Mouse (Mus musculus) midbrain, embryonic 10.5 days (tissue): ENCODE results near the gene Sympk. TPM values are rescaled to one million over a fixed set of nuclear protein-coding genes. Genes with fewer than 3 reads are reported as not detected.

Experiments
- DNase-seq: peaks from one replicate; pipeline ENCODE4 v3.0.0-alpha.2; 2017; ENCODE audit warnings: low spot score
- H3K27ac ChIP-seq: fragments of 300-500 bp; sonication (generic); replicated peaks from 2 replicates; pipeline ENCODE4 v1.5.1; 2016; ENCODE audit warnings: mild to moderate bottlenecking
- H3K27me3 ChIP-seq: fragments of 300-500 bp; sonication (generic); 2 replicates; pipeline ENCODE4 v1.6.1; 2016; ENCODE audit warnings: low read depth, mild to moderate bottlenecking; ENCODE audit not compliant: poor library complexity, severe bottlenecking
- H3K36me3 ChIP-seq: fragments of 300-500 bp; sonication (generic); 2 replicates; pipeline ENCODE4 v1.6.1; 2016; ENCODE audit warnings: mild to moderate bottlenecking, moderate library complexity
- H3K4me1 ChIP-seq: fragments of 300-500 bp; sonication (generic); 2 replicates; pipeline ENCODE4 v1.6.1; 2016
- H3K4me3 ChIP-seq: fragments of 300-500 bp; sonication (generic); 2 replicates; pipeline ENCODE4 v1.5.1; 2016; ENCODE audit warnings: mild to moderate bottlenecking, moderate library complexity
- H3K9me3 ChIP-seq: fragments of 300-500 bp; sonication (generic); replicated peaks from 2 replicates; pipeline ENCODE4 v1.6.1; 2016; ENCODE audit warnings: mild to moderate bottlenecking
- WGBS: fragments of 180-500 bp; shearing (Covaris S2); methylation state at CpG from one replicate; pipeline ENCODE4 v1.1.7; 2016; 5-methylcytosine and 5-hydroxymethylcytosine counted together
- polyA plus RNA-seq: library from polyadenylated mRNA; unstranded; fragments of >200 nt; fragmentation: Nextera tagmentation; extraction: Ambion mirVana; gene quantifications from 2 replicates; pipeline ENCODE4 v1.2.1, GENCODE M21; 2016

The Sympk gene
- polyA plus RNA-seq, result 40.3 and 45.7 TPM in 2 replicates

GRCm38 (mm10) chr7:19024096-19024506, at the start of gene Sympk:
Gene Sympk (plus strand): TSS chr7:19024377.
- no peaks in the 10 kb centered on the region for H3K9me3 ChIP-seq
- under 1% methylated on average over 50 of the region's 50 CpGs for WGBS
- peak; percentile 94 for DNase-seq
- H3K4me1 ChIP-seq, result peaks cover 27% of the 10 kb centered on the region
- peak within 1 kb of the TSS; percentile 78 for H3K4me3 ChIP-seq
- peaks cover 11% of the 10 kb centered on the region for H3K36me3 ChIP-seq
- H3K27me3 ChIP-seq, result peaks cover 40% of the 10 kb centered on the region
- H3K27ac ChIP-seq, result peak within 1 kb of the TSS; percentile 92

- WGBS, result 91% methylated on average over 9 of the region's 9 CpGs
- DNase-seq, result no peak
- Histone ChIP-seq H3K36me3 (no peaks in the 10 kb centered on the region), H3K4me1 (no peaks in the 10 kb centered on the region), H3K9me3 (no peaks in the 10 kb centered on the region), H3K27ac (no peak overlapping the region), H3K4me3 (no peak overlapping the region), H3K27me3 (no peaks in the 10 kb centered on the region)
Observed at GRCm38 (mm10) chr7:18978381-18978780, 45.8 kb upstream of the Sympk start.

- WGBS, result 83% methylated on average over 2 of the region's 2 CpGs
- Histone ChIP-seq H3K9me3 (no peaks in the 10 kb centered on the region), H3K27ac (no peak overlapping the region), H3K27me3 (peaks cover 8% of the 10 kb centered on the region), H3K36me3 (no peaks in the 10 kb centered on the region), H3K4me1 (peaks cover 18% of the 10 kb centered on the region), H3K4me3 (no peak overlapping the region)
- no peak for DNase-seq
Observed at GRCm38 (mm10) chr7:18986503-18986902, 37.7 kb upstream of the Sympk start.

GRCm38 (mm10) chr7:18987100-18987499, 37.1 kb upstream of the Sympk start, which contains the start of gene Nanos2:
Gene Nanos2 (plus strand): TSS chr7:18987400.
- H3K27ac ChIP-seq, result no peak within 1 kb of the TSS
- H3K9me3 ChIP-seq, result no peaks in the 10 kb centered on the region
- H3K36me3 ChIP-seq, result no peaks in the 10 kb centered on the region
- 84% methylated on average over 2 of the region's 2 CpGs for WGBS
- H3K27me3 ChIP-seq, result peaks cover 14% of the 10 kb centered on the region
- no peak for DNase-seq
- H3K4me3 ChIP-seq, result no peak within 1 kb of the TSS
- peaks cover 24% of the 10 kb centered on the region for H3K4me1 ChIP-seq

GRCm38 (mm10) chr7:18987747-18988146, 36.4 kb upstream of the Sympk start:
- no peaks in the 10 kb centered on the region for H3K36me3 ChIP-seq
- DNase-seq, result no peak
- no peak overlapping the region for H3K4me3 ChIP-seq
- H3K4me1 ChIP-seq, result peaks cover 31% of the 10 kb centered on the region
- 79% methylated on average over 13 of the region's 13 CpGs for WGBS
- H3K9me3 ChIP-seq, result no peaks in the 10 kb centered on the region
- peaks cover 20% of the 10 kb centered on the region for H3K27me3 ChIP-seq
- no peak overlapping the region for H3K27ac ChIP-seq

- H3K9me3 ChIP-seq, result no peaks in the 10 kb centered on the region
- H3K4me3 ChIP-seq, result no peak overlapping the region
- no peak overlapping the region for H3K27ac ChIP-seq
- 64% methylated on average over 6 of the region's 6 CpGs for WGBS
- H3K36me3 ChIP-seq, result no peaks in the 10 kb centered on the region
- no peak for DNase-seq
- H3K27me3 ChIP-seq, result peaks cover 31% of the 10 kb centered on the region
- H3K4me1 ChIP-seq, result peaks cover 36% of the 10 kb centered on the region
Observed at GRCm38 (mm10) chr7:18988780-18989179, 35.4 kb upstream of the Sympk start.

- H3K27me3 ChIP-seq, result peaks cover 35% of the 10 kb centered on the region
- peak overlapping the region; percentile 63 for H3K4me3 ChIP-seq
- H3K27ac ChIP-seq, result peak overlapping the region; percentile 85
- H3K9me3 ChIP-seq, result no peaks in the 10 kb centered on the region
- 10% methylated on average over 5 of the region's 5 CpGs for WGBS
- H3K36me3 ChIP-seq, result no peaks in the 10 kb centered on the region
- peaks cover 36% of the 10 kb centered on the region for H3K4me1 ChIP-seq
- DNase-seq, result peak; percentile 37
Observed at GRCm38 (mm10) chr7:18989995-18990394, 34.2 kb upstream of the Sympk start.

GRCm38 (mm10) chr7:18990601-18991295, 33.4 kb upstream of the Sympk start, which contains the start of gene Mypop:
Gene Mypop (plus strand): TSS chr7:18991245.
- H3K27me3 ChIP-seq, result peaks cover 35% of the 10 kb centered on the region

GRCm38 (mm10) chr7:18991660-18992293, 32.4 kb upstream of the Sympk start:
- peaks cover 36% of the 10 kb centered on the region for H3K4me1 ChIP-seq
- under 1% methylated on average over 59 of the region's 59 CpGs for WGBS
- peaks cover 35% of the 10 kb centered on the region for H3K27me3 ChIP-seq
- peak overlapping the region; percentile 85 for H3K27ac ChIP-seq
- peak; percentile 52 for DNase-seq
- H3K4me3 ChIP-seq, result peak overlapping the region; percentile 63
- H3K36me3 ChIP-seq, result peaks cover 10% of the 10 kb centered on the region
- H3K9me3 ChIP-seq, result no peaks in the 10 kb centered on the region

More at GRCm38 (mm10) chr7:18990601-18991295, 33.4 kb upstream of the Sympk start, which contains the start of gene Mypop:
- H3K4me1 ChIP-seq, result peaks cover 36% of the 10 kb centered on the region
- no peaks in the 10 kb centered on the region for H3K36me3 ChIP-seq
- peak within 1 kb of the TSS; percentile 85 for H3K27ac ChIP-seq
- peak; percentile 100 for DNase-seq
- no peaks in the 10 kb centered on the region for H3K9me3 ChIP-seq
- peak within 1 kb of the TSS; percentile 63 for H3K4me3 ChIP-seq
- under 1% methylated on average over 37 of the region's 37 CpGs for WGBS

- H3K9me3 ChIP-seq, result no peaks in the 10 kb centered on the region
- peaks cover 35% of the 10 kb centered on the region for H3K27me3 ChIP-seq
- no peak for DNase-seq
- peaks cover 36% of the 10 kb centered on the region for H3K4me1 ChIP-seq
- 3% methylated on average over 31 of the region's 31 CpGs for WGBS
- peaks cover 13% of the 10 kb centered on the region for H3K36me3 ChIP-seq
- H3K4me3 ChIP-seq, result peak overlapping the region; percentile 63
- H3K27ac ChIP-seq, result peak overlapping the region; percentile 85
Observed at GRCm38 (mm10) chr7:18992294-18992675, 31.9 kb upstream of the Sympk start.

GRCm38 (mm10) chr7:18993036-18993435, 31.1 kb upstream of the Sympk start:
- H3K27ac ChIP-seq, result no peak overlapping the region
- DNase-seq, result no peak
- H3K4me3 ChIP-seq, result peak overlapping the region; percentile 63; the same call in 1 of the 2 replicates
- 91% methylated on average over 5 of the region's 5 CpGs for WGBS
- H3K36me3 ChIP-seq, result peaks cover 16% of the 10 kb centered on the region
- H3K27me3 ChIP-seq, result peaks cover 35% of the 10 kb centered on the region
- H3K4me1 ChIP-seq, result peaks cover 36% of the 10 kb centered on the region
- no peaks in the 10 kb centered on the region for H3K9me3 ChIP-seq

GRCm38 (mm10) chr7:18998835-18999234, 25.3 kb upstream of the Sympk start:
- H3K27ac ChIP-seq, result 0 out of 2 replicates have a peak overlapping the region, but pooled peaks have one; percentile 7
- H3K27me3 ChIP-seq, result peaks cover 4% of the 10 kb centered on the region
- 45% methylated on average over 9 of the region's 9 CpGs for WGBS
- H3K9me3 ChIP-seq, result no peaks in the 10 kb centered on the region
- peaks cover 41% of the 10 kb centered on the region for H3K4me1 ChIP-seq
- DNase-seq, result no peak
- no peak overlapping the region for H3K4me3 ChIP-seq
- peaks cover 21% of the 10 kb centered on the region for H3K36me3 ChIP-seq

GRCm38 (mm10) chr7:19000421-19000820, 23.8 kb upstream of the Sympk start:
- Histone ChIP-seq H3K4me1 (peaks cover 54% of the 10 kb centered on the region), H3K36me3 (peaks cover 28% of the 10 kb centered on the region), H3K4me3 (peak overlapping the region; percentile 50), H3K27me3 (no peaks in the 10 kb centered on the region), H3K27ac (peak overlapping the region; percentile 75), H3K9me3 (no peaks in the 10 kb centered on the region)
- no peak for DNase-seq
- 63% methylated on average over 10 of the region's 10 CpGs for WGBS
